Mouse (Mus musculus): ENCODE results near the gene Dhdds. TPM values are rescaled to one million over a fixed set of nuclear protein-coding genes. Genes with fewer than 3 reads are reported as not detected.

Gene Dhdds
- polyA plus RNA-seq (2015; fragmentation: Illumina TruSeq; extraction: RNeasy Lipid Tissue Mini Kit (QIAGEN cat#74804); ENCODE audit: insufficient read depth, low read depth, low replicate concordance), result 8.8 TPM

GRCm38 (mm10) chr4:134000466-134001438, at the start of gene Dhdds:
Gene Dhdds (minus strand): TSS chr4:134000918.

GRCm38 (mm10) chr4:134018779-134019145, 18.0 kb upstream of the Dhdds start, which contains the start of gene Lin28a:
Gene Lin28a (minus strand): TSS chr4:134018841.

GRCm38 (mm10) chr4:133968150-133968921, 32.4 kb downstream of the Dhdds start, which contains the start of gene Hmgn2:
Gene Hmgn2 (minus strand): TSS chr4:133968650.

Other genes with a start within 250 kb of the Dhdds start
- gene Arid1a, start 244.1 kb downstream of the Dhdds start, polyA plus RNA-seq (2015; fragmentation: Illumina TruSeq; extraction: RNeasy Lipid Tissue Mini Kit (QIAGEN cat#74804); ENCODE audit: insufficient read depth, low read depth, low replicate concordance), result 9.8 TPM
- gene Rps6ka1, start 113.1 kb downstream of the Dhdds start, polyA plus RNA-seq (2015; fragmentation: Illumina TruSeq; extraction: RNeasy Lipid Tissue Mini Kit (QIAGEN cat#74804); ENCODE audit: insufficient read depth, low read depth, low replicate concordance), result 4.2 TPM
- gene Hmgn2, start 32.3 kb downstream of the Dhdds start, polyA plus RNA-seq (2015; fragmentation: Illumina TruSeq; extraction: RNeasy Lipid Tissue Mini Kit (QIAGEN cat#74804); ENCODE audit: insufficient read depth, low read depth, low replicate concordance), result 33.0 TPM
- not detected for gene Lin28a, start 17.9 kb upstream of the Dhdds start, polyA plus RNA-seq (2015; fragmentation: Illumina TruSeq; extraction: RNeasy Lipid Tissue Mini Kit (QIAGEN cat#74804); ENCODE audit: insufficient read depth, low read depth, low replicate concordance)
- gene Zfp683, start 52.9 kb upstream of the Dhdds start, polyA plus RNA-seq (2015; fragmentation: Illumina TruSeq; extraction: RNeasy Lipid Tissue Mini Kit (QIAGEN cat#74804); ENCODE audit: insufficient read depth, low read depth, low replicate concordance), result not detected
- gene Crybg2, start 59.9 kb upstream of the Dhdds start, polyA plus RNA-seq (2015; fragmentation: Illumina TruSeq; extraction: RNeasy Lipid Tissue Mini Kit (QIAGEN cat#74804); ENCODE audit: insufficient read depth, low read depth, low replicate concordance), result not detected
- gene Cd52, start 94.2 kb upstream of the Dhdds start, polyA plus RNA-seq (2015; fragmentation: Illumina TruSeq; extraction: RNeasy Lipid Tissue Mini Kit (QIAGEN cat#74804); ENCODE audit: insufficient read depth, low read depth, low replicate concordance), result 12.5 TPM
- gene Ubxn11, start 101.7 kb upstream of the Dhdds start, polyA plus RNA-seq (2015; fragmentation: Illumina TruSeq; extraction: RNeasy Lipid Tissue Mini Kit (QIAGEN cat#74804); ENCODE audit: insufficient read depth, low read depth, low replicate concordance), result 2.3 TPM
- 68.4 TPM for gene Sh3bgrl3, start 127.9 kb upstream of the Dhdds start, polyA plus RNA-seq (2015; fragmentation: Illumina TruSeq; extraction: RNeasy Lipid Tissue Mini Kit (QIAGEN cat#74804); ENCODE audit: insufficient read depth, low read depth, low replicate concordance)
- gene Cep85, start 186.2 kb upstream of the Dhdds start, polyA plus RNA-seq (2015; fragmentation: Illumina TruSeq; extraction: RNeasy Lipid Tissue Mini Kit (QIAGEN cat#74804); ENCODE audit: insufficient read depth, low read depth, low replicate concordance), result 12.7 TPM
- gene Gm7534, start 202.1 kb upstream of the Dhdds start, polyA plus RNA-seq (2015; fragmentation: Illumina TruSeq; extraction: RNeasy Lipid Tissue Mini Kit (QIAGEN cat#74804); ENCODE audit: insufficient read depth, low read depth, low replicate concordance), result not detected
- gene Catsper4, start 226.5 kb upstream of the Dhdds start, polyA plus RNA-seq (2015; fragmentation: Illumina TruSeq; extraction: RNeasy Lipid Tissue Mini Kit (QIAGEN cat#74804); ENCODE audit: insufficient read depth, low read depth, low replicate concordance), result 0.65 TPM
- 4.4 TPM for gene Cnksr1, start 237.5 kb upstream of the Dhdds start, polyA plus RNA-seq (2015; fragmentation: Illumina TruSeq; extraction: RNeasy Lipid Tissue Mini Kit (QIAGEN cat#74804); ENCODE audit: insufficient read depth, low read depth, low replicate concordance)
- not detected for gene E130218I03Rik, start 242.7 kb upstream of the Dhdds start, polyA plus RNA-seq (2015; fragmentation: Illumina TruSeq; extraction: RNeasy Lipid Tissue Mini Kit (QIAGEN cat#74804); ENCODE audit: insufficient read depth, low read depth, low replicate concordance)
- 2.0 TPM for gene Zfp593, start 244.7 kb upstream of the Dhdds start, polyA plus RNA-seq (2015; fragmentation: Illumina TruSeq; extraction: RNeasy Lipid Tissue Mini Kit (QIAGEN cat#74804); ENCODE audit: insufficient read depth, low read depth, low replicate concordance)
- not detected for gene Gm30191, start 246.0 kb upstream of the Dhdds start, polyA plus RNA-seq (2015; fragmentation: Illumina TruSeq; extraction: RNeasy Lipid Tissue Mini Kit (QIAGEN cat#74804); ENCODE audit: insufficient read depth, low read depth, low replicate concordance)

All from pancreas, adult 10 weeks (tissue).